Mouse (Mus musculus) heart, embryonic 12.5 days (tissue): ENCODE measurements around the gene Pcbp1. TPM values are rescaled to one million over a fixed set of nuclear protein-coding genes. Genes with fewer than 3 reads are reported as not detected.
A peak's percentile ranks its signal among the peaks of the same experiment; 100 is the strongest.

Source experiments
- ATAC-seq: fragments of 200-750 bp; cut with Nextera tagmentation; 2 replicates; pipeline ENCODE4 v1.8.0; 2017; ENCODE audit warnings: moderate TSS enrichment, moderate library complexity; ENCODE audit not compliant: insufficient number of reproducible peaks, low FRiP score
- H3K27ac ChIP-seq: fragments of 300-500 bp; sonication (generic); 2 replicates; pipeline ENCODE4 v1.5.1; 2016; ENCODE audit warnings: mild to moderate bottlenecking, moderate library complexity; ENCODE audit not compliant: poor library complexity, severe bottlenecking
- H3K27me3 ChIP-seq: fragments of 300-500 bp; sonication (generic); replicated peaks from 2 replicates; pipeline ENCODE4 v1.6.1; 2016; ENCODE audit warnings: mild to moderate bottlenecking, moderate library complexity
- H3K36me3 ChIP-seq: fragments of 300-500 bp; sonication (generic); 2 replicates; pipeline ENCODE4 v1.6.1; 2016; ENCODE audit warnings: mild to moderate bottlenecking, moderate library complexity
- H3K4me1 ChIP-seq: fragments of 300-500 bp; sonication (generic); replicated peaks from 2 replicates; pipeline ENCODE4 v1.6.1; 2016; ENCODE audit warnings: mild to moderate bottlenecking
- H3K4me2 ChIP-seq: fragments of 300-500 bp; sonication (generic); 2 replicates; pipeline ENCODE4 v1.6.1; 2016; ENCODE audit warnings: mild to moderate bottlenecking, moderate library complexity
- H3K4me3 ChIP-seq: fragments of 300-500 bp; sonication (generic); 2 replicates; pipeline ENCODE4 v1.5.1; 2016; ENCODE audit warnings: mild to moderate bottlenecking
- H3K9ac ChIP-seq: fragments of 300-500 bp; sonication (generic); 2 replicates; pipeline ENCODE4 v1.6.1; 2016; ENCODE audit warnings: mild to moderate bottlenecking, moderate library complexity
- H3K9me3 ChIP-seq: fragments of 300-500 bp; sonication (generic); replicated peaks from 2 replicates; pipeline ENCODE4 v1.6.1; 2016; ENCODE audit warnings: mild to moderate bottlenecking, moderate library complexity
- WGBS: fragments of 180-500 bp; shearing (Covaris S2); methylation state at CpG from one replicate; pipeline ENCODE4 v1.1.7; 2016; 5-methylcytosine and 5-hydroxymethylcytosine counted together
- microRNA-seq: library from miRNA; unstranded; fragments of <30 nt; microRNA quantifications from one replicate; pipeline ENCODE4, GENCODE M21; 2017
- polyA plus RNA-seq: library from polyadenylated mRNA; unstranded; fragments of >200 nt; fragmentation: Nextera tagmentation; extraction: Ambion mirVana; gene quantifications from 2 replicates; pipeline ENCODE4 v1.2.1, GENCODE M21; 2016

The Pcbp1 gene
- polyA plus RNA-seq, 1 experiment from 2014 or later, result 416 TPM

DNA sequence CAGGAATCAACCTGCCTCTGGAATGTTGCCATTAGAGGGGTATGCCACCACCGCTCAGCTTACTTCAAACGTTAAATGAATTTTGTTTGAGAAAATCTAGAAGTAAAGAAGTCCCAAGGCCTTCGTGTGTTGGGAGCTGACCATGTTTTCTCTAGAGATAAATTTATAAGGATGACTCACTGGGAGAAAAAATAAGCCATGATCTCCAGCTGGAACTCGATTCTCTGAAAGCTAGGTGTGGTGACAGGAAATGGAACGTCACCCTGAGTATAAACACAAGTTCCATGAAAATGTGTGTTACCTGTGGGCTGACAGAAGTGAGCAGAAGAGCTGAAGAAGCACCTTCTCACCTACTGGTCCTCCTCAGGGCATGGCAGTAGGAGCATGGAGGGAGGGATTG lies 49.2 kb downstream of the Pcbp1 start:
- H3K4me1 ChIP-seq, result peaks cover 75% of the 10 kb centered on the region

DNA sequence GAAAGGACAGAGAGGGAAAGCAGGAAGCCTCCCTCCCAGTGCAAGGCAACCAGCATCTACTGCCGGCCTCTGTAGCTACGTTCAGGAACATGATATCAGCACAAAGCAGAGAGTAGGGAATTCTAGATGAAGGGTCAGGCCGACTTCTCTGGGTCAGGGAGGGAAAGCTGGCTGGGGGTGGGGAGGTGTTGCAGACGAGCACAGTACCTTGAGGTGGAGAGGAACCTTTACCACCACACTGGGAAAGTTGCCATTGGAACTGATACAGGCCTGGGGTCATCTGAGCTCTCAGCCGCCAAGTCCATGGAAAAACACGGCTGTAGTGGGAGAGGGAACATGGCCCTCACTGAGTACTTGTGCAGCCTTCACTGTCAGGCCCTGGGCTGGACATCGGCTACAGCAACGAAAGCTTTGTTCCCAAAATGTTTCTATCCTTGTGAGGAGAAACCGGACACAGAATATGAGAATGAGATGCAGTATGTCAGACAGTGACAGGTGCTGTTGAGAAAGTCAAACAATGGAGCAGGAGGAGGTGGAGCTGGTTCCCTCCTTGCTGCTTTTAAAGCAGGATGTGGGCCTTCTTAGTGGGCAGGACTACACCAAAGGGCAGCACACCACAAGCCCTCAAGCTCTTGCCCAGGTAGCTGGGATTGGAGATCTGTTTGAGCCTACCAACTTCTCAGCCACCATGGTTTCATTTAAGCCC lies 50.5 kb downstream of the Pcbp1 start:
- Histone ChIP-seq H3K27me3 (no peaks in the 10 kb centered on the region), H3K36me3 (no peaks in the 10 kb centered on the region), H3K9me3 (no peaks in the 10 kb centered on the region), H3K27ac (peak overlapping the region; percentile 67), H3K4me1 (peaks cover 69% of the 10 kb centered on the region), H3K9ac (no peak overlapping the region), H3K4me3 (no peak overlapping the region), H3K4me2 (no peak overlapping the region)
- 49% methylated on average over 9 of the region's 9 CpGs for WGBS
- no peak for ATAC-seq

More for the DNA sequence above, 49.2 kb downstream of the Pcbp1 start:
- no peaks in the 10 kb centered on the region for H3K27me3 ChIP-seq
- 60% methylated on average over 5 of the region's 5 CpGs for WGBS
- peak overlapping the region; percentile 69 for H3K27ac ChIP-seq
- H3K4me2 ChIP-seq, result no peak overlapping the region
- H3K9ac ChIP-seq, result no peak overlapping the region
- no peak overlapping the region for H3K4me3 ChIP-seq
- no peaks in the 10 kb centered on the region for H3K9me3 ChIP-seq
- no peaks in the 10 kb centered on the region for H3K36me3 ChIP-seq
- no peak for ATAC-seq

DNA sequence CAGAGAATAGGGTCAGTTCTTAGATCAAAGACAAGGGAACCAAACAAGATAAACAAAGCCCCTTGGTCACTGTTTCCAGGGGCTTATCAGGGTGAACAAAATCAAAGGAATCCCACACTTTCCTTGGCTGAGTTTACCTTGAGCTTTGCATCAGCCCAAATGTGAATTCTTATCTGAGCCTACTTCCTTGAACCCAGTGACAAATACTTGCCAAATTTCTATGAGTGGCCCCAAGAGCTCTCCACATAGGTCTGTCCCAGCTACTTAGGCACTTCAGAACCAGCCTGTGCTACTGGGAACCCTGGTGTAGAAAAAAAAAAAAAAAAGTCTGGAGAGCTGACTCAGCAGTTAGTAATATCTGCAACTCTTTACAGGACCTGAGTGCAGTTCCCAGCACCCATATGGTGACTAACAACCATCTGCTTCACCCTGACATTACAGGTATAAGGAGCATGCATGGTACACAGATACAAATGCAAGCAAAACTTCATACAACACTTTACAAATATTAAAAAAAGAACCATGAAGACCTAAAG lies 51.4 kb downstream of the Pcbp1 start:
- Histone ChIP-seq H3K27ac (peak overlapping the region; percentile 67), H3K4me2 (no peak overlapping the region), H3K36me3 (no peaks in the 10 kb centered on the region; the same call in none of the 2 replicates), H3K4me3 (no peak overlapping the region), H3K4me1 (peaks cover 60% of the 10 kb centered on the region), H3K27me3 (no peaks in the 10 kb centered on the region), H3K9me3 (no peaks in the 10 kb centered on the region), H3K9ac (no peak overlapping the region)
- ATAC-seq, result no peak

Small RNAs within 50 kb of the gene (microRNA-seq; reads per million reads assigned to microRNA genes)
- gene Gm22184, result not detected

Other genes with a start within 250 kb of the Pcbp1 start
- gene Fam136a, start 160.7 kb downstream of the Pcbp1 start, polyA plus RNA-seq, result 95.0 and 102 TPM in 2 replicates
- 314 and 325 TPM in 2 replicates for gene Snrpg, start 155.0 kb downstream of the Pcbp1 start, polyA plus RNA-seq
- 59.4 and 64.7 TPM in 2 replicates for gene Pcyox1, start 129.2 kb downstream of the Pcbp1 start, polyA plus RNA-seq
- gene Tia1, start 122.1 kb downstream of the Pcbp1 start, polyA plus RNA-seq, result 140 and 158 TPM in 2 replicates
- 0.45 TPM in 1 of 2 replicates, not detected in the other for gene Gm44790, start 99.7 kb downstream of the Pcbp1 start, polyA plus RNA-seq
- 16.2 and 18.0 TPM in 2 replicates for gene C87436, start 87.9 kb downstream of the Pcbp1 start, polyA plus RNA-seq
- 0.10 and 0.12 TPM in 2 replicates for gene Asprv1, start 101.8 kb upstream of the Pcbp1 start, polyA plus RNA-seq
- 14.1 and 14.4 TPM in 2 replicates for gene Mxd1, start 142.8 kb upstream of the Pcbp1 start, polyA plus RNA-seq
- gene Snrnp27, start 158.2 kb upstream of the Pcbp1 start, polyA plus RNA-seq, result 91.4 and 95.4 TPM in 2 replicates
- 23.2 and 24.8 TPM in 2 replicates for gene Gmcl1, start 207.1 kb upstream of the Pcbp1 start, polyA plus RNA-seq